Comparison of ENCODE assay signal across 9 mouse cellular contexts in the genomic region with DNA sequence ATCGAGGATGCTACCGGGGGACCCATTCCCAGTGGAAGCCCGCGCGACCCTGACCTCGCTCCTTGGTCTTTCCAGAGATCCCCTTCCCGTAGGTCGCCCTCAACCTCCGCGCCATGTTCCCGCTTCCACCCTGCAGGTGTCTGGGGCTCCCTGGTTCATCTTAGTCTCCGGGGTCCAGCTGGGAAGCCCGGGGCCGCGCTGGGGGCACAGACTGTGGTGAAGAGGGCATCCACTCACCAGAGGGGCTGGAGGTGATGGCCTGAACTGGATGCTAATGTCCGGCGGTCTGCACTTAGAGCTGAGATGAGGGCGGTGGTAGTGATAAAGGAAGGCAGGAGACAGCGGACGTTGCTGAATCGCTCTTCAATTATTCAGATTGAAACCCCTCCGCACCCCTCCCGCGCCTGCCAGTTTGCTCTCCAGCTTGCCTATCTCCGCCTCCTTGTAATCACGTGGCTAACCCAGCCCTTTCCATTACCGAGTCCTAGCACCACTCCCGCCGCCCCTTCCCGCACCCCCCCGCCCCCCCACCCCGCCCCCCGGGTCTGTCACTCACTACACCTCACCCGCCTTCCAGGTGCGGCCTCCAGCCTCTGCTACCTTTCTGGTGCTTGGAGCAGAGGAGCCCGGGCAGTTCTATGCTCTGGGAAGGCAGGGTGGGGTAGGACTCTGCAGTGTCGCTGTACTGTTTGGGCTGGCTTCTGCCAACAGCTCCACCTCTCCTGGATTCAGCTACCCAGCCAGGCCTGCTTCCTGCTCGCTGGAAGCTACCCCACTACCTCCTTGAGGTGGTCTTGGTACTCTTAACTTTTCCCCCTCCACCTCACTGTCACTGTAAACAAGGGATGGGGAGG. TPM values are rescaled to one million over a fixed set of nuclear protein-coding genes. Genes with fewer than 3 reads are reported as not detected.
DNase-seq lines count a peak whose midpoint lies in the region; ATAC-seq lines count a peak whose summit lies in the region.
"Had no signal": no experiment of that assay in that cellular context is flagged by ENCODE, and none has a peak within 500 bp of the region (broad histone marks: within the 10 kb centered on the region; RNA-seq: fewer than 3 reads in every experiment).

A gene (minus strand): TSS at position 445 of the 854 bp plus-strand sequence.

- H3K9me3 ChIP-seq in heart, embryonic 12.5 days (replicated peaks) = no peaks in the 10 kb centered on the region

- intact Hi-C loops in left cerebral cortex, postnatal 10 days (cut with DNase I) = loop anchor here (5.0 kb wide), 1 partner anchor 163 kb away; a partner anchor contains a TSS

- peak within 1 kb of the TSS; percentile 50 for H3K4me2 ChIP-seq in heart, embryonic 12.5 days

- peaks cover 42% of the 10 kb centered on the region for H3K27me3 ChIP-seq in heart, embryonic 12.5 days (replicated peaks)

- DNase-seq in heart, adult 9 months (ENCODE audit: low spot score in 2 of 2) = no peak
- DNase-seq in cerebellum, adult 9-10 months = peak; percentile 92
- DNase-seq in frontal cortex, adult 2 months (ENCODE audit: extremely low spot score in 1 of 2, low spot score in 1 of 2) = peak; percentile 67 to 87
- DNase-seq in left cerebral cortex, postnatal 10 days (ENCODE audit: extremely low spot score in 1 of 2, low spot score in 2 of 2) = peak; percentile 77 to 83
- peak; percentile 52 for DNase-seq in retina, postnatal 1 day
- DNase-seq in urinary bladder, postnatal 10 days (ENCODE audit: low spot score) = no peak
- no peak for DNase-seq in spleen, adult 12 weeks (ENCODE audit: low spot score)

- no peaks in the 10 kb centered on the region for H3K36me3 ChIP-seq in heart, embryonic 12.5 days

- peaks cover 12% of the 10 kb centered on the region for H3K4me1 ChIP-seq in heart, embryonic 12.5 days (replicated peaks)

- H3K9ac ChIP-seq in heart, embryonic 12.5 days = no peak within 1 kb of the TSS

- H3K27ac ChIP-seq in heart, embryonic 12.5 days (ENCODE audit: poor library complexity, severe bottlenecking) = no peak within 1 kb of the TSS

- peak within 1 kb of the TSS; percentile 28 for H3K4me3 ChIP-seq in heart, embryonic 12.5 days

- WGBS in heart, embryonic 12.5 days = 1% methylated on average over 37 of the region's 38 CpGs

- ATAC-seq in heart, embryonic 12.5 days (ENCODE audit: insufficient number of reproducible peaks, low FRiP score) = no peak

RNA-seq across cellular contexts. Expression of the gene that starts here (rescaled TPM):
- 0.54 and 0.64 TPM in 2 replicates for polyA plus RNA-seq in heart, embryonic 12.5 days (2016; fragmentation: Nextera tagmentation; extraction: Ambion mirVana)
- polyA plus RNA-seq in frontal cortex, adult 2 months (2012; rRNA removed) = 13.5 and 16.7 TPM in 2 replicates
- 10 to 100 TPM; 34.2 to 36.5 TPM for total RNA-seq in left cerebral cortex, postnatal 10 days (2021)
- total RNA-seq: neutrophil, adult 5-6 weeks had no signal

Comparison
In these comparisons a context has a peak if more than half of its experiments do, and no peak if none do; other contexts are left out.
1. DNase-seq: peak in cerebellum, adult 9-10 months (single experiment), frontal cortex, adult 2 months (2 of 2), left cerebral cortex, postnatal 10 days (2 of 2) and retina, postnatal 1 day (single experiment); none in heart, adult 9 months (0 of 2), urinary bladder, postnatal 10 days (single experiment) and spleen, adult 12 weeks (single experiment).